Comparison of ENCODE assay signal across 8 mouse cellular contexts in the genomic region with DNA sequence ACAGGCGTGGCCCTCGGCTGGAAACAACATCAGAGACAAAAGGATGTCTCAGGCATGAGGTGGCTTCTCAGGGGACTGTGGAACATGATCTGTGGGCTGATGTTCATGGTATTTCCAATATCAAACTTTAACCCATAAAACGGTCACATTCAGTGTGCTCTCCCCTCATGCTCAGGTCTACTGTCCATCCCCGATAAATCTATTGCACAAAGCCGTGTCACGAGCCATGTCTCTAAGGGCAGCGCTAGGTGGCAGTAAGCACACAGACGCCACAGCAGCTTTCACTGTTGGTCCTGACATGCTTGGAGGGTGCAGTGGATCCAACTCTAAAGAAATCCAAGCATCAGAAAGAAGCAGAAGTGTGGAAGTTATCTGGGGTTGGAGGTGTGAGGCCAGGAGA. TPM values are rescaled to one million over a fixed set of nuclear protein-coding genes. Genes with fewer than 3 reads are reported as not detected.
DNase-seq lines count a peak whose midpoint lies in the region; ATAC-seq and TF ChIP-seq lines count a peak whose summit lies in the region.

No protein-coding gene starts in this region.

- TF ChIP-seq CTCF in Patski (IDR thresholded peaks at IDR 0.05): peak; percentile 66
- peak; percentile 70 for TF ChIP-seq CTCF in cortical plate, adult 2 months (IDR thresholded peaks at IDR 0.05; ENCODE audit: extremely low read depth, insufficient read depth, low read length)

- H3K27ac ChIP-seq in cortical plate, adult 2 months (ENCODE audit: insufficient read depth, low read length): no peak overlapping the region
- H3K27ac ChIP-seq in hindbrain, embryonic 14.5 days: no peak overlapping the region
- H3K27ac ChIP-seq in limb, embryonic 14.5 days (replicated peaks; ENCODE audit: low read depth, low read length): no peak overlapping the region

- no peak for TF ChIP-seq POLR2A in cortical plate, adult 2 months (IDR thresholded peaks at IDR 0.05; ENCODE audit: extremely low read depth, insufficient read depth, low read length)
- TF ChIP-seq POLR2A in limb, embryonic 14.5 days (IDR thresholded peaks at IDR 0.05; ENCODE audit: borderline replicate concordance, extremely low read depth, insufficient read depth, insufficient read length): no peak

- peak; percentile 34 to 54 for DNase-seq in layer of hippocampus, postnatal 10 days (ENCODE audit: low spot score in 2 of 2)
- DNase-seq in layer of hippocampus, adult 9-10 months (ENCODE audit: low spot score): no peak
- DNase-seq in Patski (ENCODE audit: low read depth, low spot score): no peak
- DNase-seq in hindbrain, embryonic 14.5 days (ENCODE audit: low spot score): peak; percentile 48
- DNase-seq in limb, embryonic 14.5 days (ENCODE audit: low spot score): peak; percentile 18
- peak; percentile 35 for DNase-seq in neural tube, embryonic 10.5 days (ENCODE audit: extremely low spot score, low spot score)
- DNase-seq in layer of hippocampus, adult 9-11 months: no peak

- H3K27me3 ChIP-seq in Patski: no peaks in the 10 kb centered on the region
- no peaks in the 10 kb centered on the region for H3K27me3 ChIP-seq in hindbrain, embryonic 14.5 days (ENCODE audit: control insufficient read depth, insufficient read depth, low read length)
- H3K27me3 ChIP-seq in limb, embryonic 14.5 days (ENCODE audit: control insufficient read depth, insufficient read depth, low read length): no peaks in the 10 kb centered on the region

- 34% methylated on average over 8 of the region's 8 CpGs for WGBS in hindbrain, embryonic 14.5 days
- WGBS in limb, embryonic 14.5 days: 51% methylated on average over 8 of the region's 8 CpGs

- peaks cover 42% of the 10 kb centered on the region for H3K36me3 ChIP-seq in hindbrain, embryonic 14.5 days (replicated peaks; ENCODE audit: control insufficient read depth, insufficient read depth)
- peaks cover 20% of the 10 kb centered on the region for H3K36me3 ChIP-seq in limb, embryonic 14.5 days (ENCODE audit: control insufficient read depth, insufficient read depth, low read length)

- in situ Hi-C loops in Patski (cut with MboI; ENCODE audit: low pct_unique_long_range_greater_than_20kb): loop anchor here (10.0 kb wide), 1 partner anchor 67 kb away; no protein-coding TSS in a partner anchor

- H3K4me2 ChIP-seq in hindbrain, embryonic 14.5 days (replicated peaks): no peak overlapping the region
- H3K4me2 ChIP-seq in limb, embryonic 14.5 days (replicated peaks; ENCODE audit: low read depth, low read length, severe bottlenecking): no peak overlapping the region

- CTCF ChIA-PET in Patski (lab: Charles Lee): interaction anchor here (1.0 to 1.8 kb wide), 3 partner anchors 15 to 88 kb away, joined by 3 to 6 read pairs (median 4); no protein-coding TSS in a partner anchor

- H3K4me1 ChIP-seq in cortical plate, adult 2 months (ENCODE audit: control insufficient read depth, insufficient read depth, low read length): no peaks in the 10 kb centered on the region
- no peaks in the 10 kb centered on the region for H3K4me1 ChIP-seq in hindbrain, embryonic 14.5 days (replicated peaks; ENCODE audit: control insufficient read depth, insufficient read depth, low read length)
- no peaks in the 10 kb centered on the region for H3K4me1 ChIP-seq in limb, embryonic 14.5 days (ENCODE audit: control insufficient read depth, insufficient read depth, low read length)

- POLR2A ChIA-PET in Patski (lab: Charles Lee): no interaction called here

- no peaks in the 10 kb centered on the region for H3K9me3 ChIP-seq in hindbrain, embryonic 14.5 days (ENCODE audit: control insufficient read depth, low read length)
- H3K9me3 ChIP-seq in limb, embryonic 14.5 days (ENCODE audit: control insufficient read depth, low read length): no peaks in the 10 kb centered on the region

- no peak overlapping the region for H3K4me3 ChIP-seq in cortical plate, adult 2 months (ENCODE audit: insufficient read depth, low read length)
- no peak overlapping the region for H3K4me3 ChIP-seq in hindbrain, embryonic 14.5 days (replicated peaks; ENCODE audit: low read length)
- H3K4me3 ChIP-seq in limb, embryonic 14.5 days (replicated peaks; ENCODE audit: low read length): no peak overlapping the region

- no peak overlapping the region for H3K9ac ChIP-seq in hindbrain, embryonic 14.5 days
- H3K9ac ChIP-seq in limb, embryonic 14.5 days (ENCODE audit: low read depth, low read length, severe bottlenecking): no peak overlapping the region

- no peak for ATAC-seq in Patski
- ATAC-seq in hindbrain, embryonic 14.5 days (ENCODE audit: low FRiP score): no peak
- ATAC-seq in limb, embryonic 14.5 days (ENCODE audit: low FRiP score, low read depth): peak; percentile 23; the same call in 1 of the 2 replicates

RNA-seq across cellular contexts. Expression of a gene that starts 46.1 kb away (rescaled TPM):
- total RNA-seq in layer of hippocampus, postnatal 10 days (2021): 10 to 100 TPM; 30.6 to 35.2 TPM
- 62.6 TPM for polyA plus RNA-seq in Patski (2021)
- 31.3 and 33.2 TPM in 2 replicates for polyA plus RNA-seq in cortical plate, adult 2 months (2012; rRNA removed)
- polyA plus RNA-seq in hindbrain, embryonic 14.5 days (2014; fragmentation: Nextera tagmentation; extraction: Ambion mirVana): 43.6 and 44.6 TPM in 2 replicates
- polyA plus RNA-seq in limb, embryonic 14.5 days (2012; rRNA removed): 34.4 and 43.5 TPM in 2 replicates
- polyA plus RNA-seq in limb, embryonic 14.5 days (2014; fragmentation: Nextera tagmentation; extraction: Ambion mirVana): 46.5 and 49.4 TPM in 2 replicates

Comparison
In these comparisons a context has a peak if more than half of its experiments do, and no peak if none do; other contexts are left out.
1. DNase-seq: peak in layer of hippocampus, postnatal 10 days (2 of 2), hindbrain, embryonic 14.5 days (single experiment), limb, embryonic 14.5 days (single experiment) and neural tube, embryonic 10.5 days (single experiment); none in layer of hippocampus, adult 9-10 months (single experiment), Patski (single experiment) and layer of hippocampus, adult 9-11 months (single experiment).